Mouse (Mus musculus) intestine, embryonic 16.5 days (tissue): Measurements from ENCODE around the gene Gpr87. TPM values are rescaled to one million over a fixed set of nuclear protein-coding genes. Genes with fewer than 3 reads are reported as not detected.
"Not testable (repeated sequence)": the region's sequence is repeated elsewhere in the genome, so short reads cannot be mapped to it uniquely, and the experiment has no call there.

Experiments
- ATAC-seq: fragments of 200-750 bp; cut with Nextera tagmentation; 2 replicates; pipeline ENCODE4 v1.8.0; 2017; ENCODE audit warnings: moderate TSS enrichment, moderate library complexity
- H3K27ac ChIP-seq: fragments of 300-500 bp; sonication (generic); 2 replicates; pipeline ENCODE4 v1.5.1; 2014; ENCODE audit warnings: mild to moderate bottlenecking, low read length
- H3K27me3 ChIP-seq: fragments of 300-500 bp; sonication (generic); replicated peaks from 2 replicates; pipeline ENCODE4 v1.6.1; 2014; ENCODE audit warnings: low read length, control low read depth, mixed read lengths; ENCODE audit not compliant: control insufficient read depth, insufficient read depth
- H3K36me3 ChIP-seq: fragments of 300-500 bp; sonication (generic); 2 replicates; pipeline ENCODE4 v1.6.1; 2014; ENCODE audit warnings: low read length, control low read depth; ENCODE audit not compliant: control insufficient read depth, insufficient read depth
- H3K4me1 ChIP-seq: fragments of 300-500 bp; sonication (generic); 2 replicates; pipeline ENCODE4 v1.6.1; 2014; ENCODE audit warnings: low read length, control low read depth, mixed read lengths; ENCODE audit not compliant: control insufficient read depth, insufficient read depth
- H3K4me2 ChIP-seq: fragments of 300-500 bp; sonication (generic); 2 replicates; pipeline ENCODE4 v1.6.1; 2014; ENCODE audit warnings: low read depth, low read length, control low read depth
- H3K4me3 ChIP-seq: fragments of 300-500 bp; sonication (generic); 2 replicates; pipeline ENCODE4 v1.5.1; 2014; ENCODE audit warnings: mild to moderate bottlenecking, low read length
- H3K9ac ChIP-seq: fragments of 300-500 bp; sonication (generic); 2 replicates; pipeline ENCODE4 v1.6.1; 2014; ENCODE audit warnings: low read depth, low read length
- H3K9me3 ChIP-seq: fragments of 300-500 bp; sonication (generic); 2 replicates; pipeline ENCODE4 v1.6.1; 2016; ENCODE audit warnings: low read length, control low read depth; ENCODE audit not compliant: control insufficient read depth
- WGBS: fragments of 180-500 bp; shearing (Covaris S2); extraction: QIAGEN DNeasy Blood & Tissue Kit; methylation state at CpG from one replicate; pipeline ENCODE4 v1.1.7; 2014; 5-methylcytosine and 5-hydroxymethylcytosine counted together
- polyA plus RNA-seq: library from polyadenylated mRNA; unstranded; fragments of >200 nt; fragmentation: Nextera tagmentation; extraction: Ambion mirVana; gene quantifications from 2 replicates; pipeline ENCODE4 v1.2.1, GENCODE M21; 2015

Gene Gpr87
- polyA plus RNA-seq, 1 experiment from 2014 or later = not detected

DNA sequence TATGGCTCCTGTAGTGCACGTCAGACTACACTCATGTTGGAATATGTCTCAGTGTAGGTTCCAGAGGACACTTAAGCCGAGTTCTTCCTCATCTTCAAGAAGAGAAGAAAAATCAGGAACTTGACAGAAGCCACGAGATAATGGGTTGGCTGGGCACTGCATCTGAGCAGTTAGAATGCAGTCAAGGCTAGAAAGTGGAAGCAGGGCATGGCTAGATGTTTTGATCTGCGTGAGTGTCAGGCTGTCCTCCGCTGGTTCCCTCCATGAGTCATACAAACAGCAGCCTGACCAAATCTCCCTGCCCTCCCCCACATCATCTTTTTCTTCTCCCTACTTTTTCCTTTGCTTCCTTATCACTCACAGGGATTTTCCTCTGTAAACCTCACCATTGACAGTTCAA lies 41.5 kb downstream of the Gpr87 start, which contains the start of gene P2ry14:
P2ry14 (minus strand) TSS at position 195 of the 400 bp plus-strand sequence.
- Histone ChIP-seq H3K9ac (no peak within 1 kb of the TSS), H3K27ac (no peak within 1 kb of the TSS), H3K36me3 (no peaks in the 10 kb centered on the region), H3K4me2 (no peak within 1 kb of the TSS), H3K4me3 (no peak within 1 kb of the TSS), H3K4me1 (0 out of 2 replicates have a peak, but pooled peaks cover 2% of the 10 kb centered on the region), H3K9me3 (no peaks in the 10 kb centered on the region), H3K27me3 (no peaks in the 10 kb centered on the region)
- no peak for ATAC-seq
- WGBS = 76% methylated on average over 5 of the region's 5 CpGs

DNA sequence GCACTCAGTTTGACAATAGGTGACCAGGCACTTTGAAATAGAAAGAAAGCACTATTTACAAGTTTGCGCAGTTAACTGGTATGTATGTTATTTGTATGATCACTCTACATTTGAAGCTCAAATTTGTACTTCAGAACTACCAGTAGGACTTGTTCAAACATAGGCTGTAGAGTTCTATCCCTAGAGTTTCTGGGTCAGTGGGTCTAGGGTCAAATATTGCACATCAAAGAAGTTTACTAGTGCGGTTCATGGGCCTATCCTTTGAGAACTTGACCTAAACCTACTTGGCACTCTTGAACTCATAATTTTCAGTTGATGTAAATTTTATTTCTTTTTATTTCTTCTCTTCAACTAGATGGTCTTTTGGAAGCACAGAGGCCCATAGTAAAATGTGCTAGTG lies 44.3 kb downstream of the Gpr87 start:
- H3K9ac ChIP-seq = no peak overlapping the region
- no peak overlapping the region for H3K4me3 ChIP-seq
- no peak for ATAC-seq
- H3K27ac ChIP-seq = no peak overlapping the region
- 0 out of 2 replicates have a peak, but pooled peaks cover 2% of the 10 kb centered on the region for H3K4me1 ChIP-seq
- WGBS = 97% methylated on average over 2 of the region's 2 CpGs
- no peaks in the 10 kb centered on the region for H3K36me3 ChIP-seq
- H3K27me3 ChIP-seq = no peaks in the 10 kb centered on the region
- no peak overlapping the region for H3K4me2 ChIP-seq
- H3K9me3 ChIP-seq = no peaks in the 10 kb centered on the region

DNA sequence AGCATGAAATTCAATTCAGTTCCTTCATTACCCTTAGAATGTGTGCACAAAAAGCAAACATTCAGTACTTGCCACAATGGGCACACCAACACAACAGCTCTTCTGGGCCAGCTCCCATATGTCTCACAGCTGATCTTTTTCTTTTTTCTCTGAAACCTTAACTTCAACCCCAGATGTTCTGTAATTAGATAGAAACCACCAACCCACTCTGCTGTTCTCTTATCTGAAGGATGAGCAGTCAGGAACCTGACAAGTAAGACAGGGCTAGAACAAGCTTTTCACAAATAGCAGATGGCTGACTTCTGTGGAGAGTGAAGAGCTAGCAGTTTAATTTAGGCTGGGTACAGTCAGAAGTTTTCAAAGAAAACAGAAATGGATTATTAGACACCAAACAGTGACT lies 45.3 kb downstream of the Gpr87 start:
- Histone ChIP-seq H3K27me3 (no peaks in the 10 kb centered on the region), H3K4me1 (0 out of 2 replicates have a peak, but pooled peaks cover 2% of the 10 kb centered on the region), H3K9me3 (no peaks in the 10 kb centered on the region), H3K27ac (no peak overlapping the region), H3K36me3 (no peaks in the 10 kb centered on the region), H3K4me2 (no peak overlapping the region), H3K9ac (no peak overlapping the region), H3K4me3 (no peak overlapping the region)
- ATAC-seq = no peak

DNA sequence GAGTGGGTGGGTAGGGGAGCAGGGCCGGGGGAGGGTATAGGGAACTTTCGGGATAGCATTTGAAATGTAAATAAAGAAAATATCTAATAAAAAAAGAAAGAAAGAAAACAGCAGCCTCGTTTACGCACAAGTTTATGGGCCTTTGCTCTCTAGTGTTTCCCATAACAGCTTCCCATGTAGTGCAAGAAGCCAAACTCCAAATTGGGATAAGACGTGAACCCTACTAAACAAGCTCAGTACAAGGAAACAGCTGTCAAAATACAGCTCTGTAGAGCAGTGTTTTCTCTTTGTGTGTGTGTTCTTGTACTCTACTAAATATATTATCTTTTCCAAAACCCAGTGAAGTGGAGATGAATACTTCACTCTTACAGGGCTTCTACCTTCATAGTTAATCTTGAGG lies 49.7 kb downstream of the Gpr87 start:
- 57% methylated on average over 5 of the region's 5 CpGs for WGBS
- H3K27me3 ChIP-seq = no peaks in the 10 kb centered on the region
- H3K9me3 ChIP-seq = no peaks in the 10 kb centered on the region
- no peak overlapping the region for H3K4me3 ChIP-seq
- H3K27ac ChIP-seq = no peak overlapping the region
- no peak overlapping the region for H3K9ac ChIP-seq
- no peaks in the 10 kb centered on the region for H3K36me3 ChIP-seq
- no peak for ATAC-seq
- no peak overlapping the region for H3K4me2 ChIP-seq
- H3K4me1 ChIP-seq = no peaks in the 10 kb centered on the region

DNA sequence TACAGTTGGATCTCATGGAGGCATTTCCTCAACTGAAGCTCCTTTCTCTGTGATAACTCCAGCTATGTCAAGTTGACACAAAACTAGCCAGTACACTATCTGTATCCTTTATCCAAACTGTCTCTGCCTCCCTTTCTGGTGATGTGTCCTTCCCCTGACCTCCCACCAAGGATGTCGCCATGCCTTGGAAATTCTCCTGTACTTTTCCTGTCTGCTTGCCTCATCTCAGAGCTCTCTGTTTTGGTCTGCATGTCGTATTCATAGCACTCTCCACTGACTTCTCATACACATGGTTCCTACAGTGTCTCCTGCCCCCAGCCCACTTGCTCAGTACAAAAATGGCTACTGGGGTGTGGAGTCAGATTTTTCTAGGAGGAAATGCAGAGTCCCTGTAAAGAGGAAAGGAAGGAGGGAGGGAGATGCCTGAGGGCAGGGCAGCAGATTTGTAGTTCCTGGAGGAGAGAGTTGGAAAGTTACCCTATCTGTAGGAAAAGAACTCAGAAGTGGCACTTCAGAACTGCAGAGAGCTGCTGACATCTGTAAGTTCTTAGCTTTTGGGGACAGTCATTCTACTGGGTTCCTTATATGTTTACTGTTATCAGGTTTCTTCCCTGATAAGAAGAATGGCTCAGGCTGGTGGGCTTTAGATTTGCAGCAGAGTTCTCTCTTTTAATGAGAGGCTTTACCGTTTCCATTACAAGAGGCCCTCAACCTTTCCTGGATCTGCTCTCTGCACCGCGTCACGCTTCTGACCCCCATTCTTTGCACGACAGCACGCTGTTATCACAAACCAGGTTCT lies 53.2 kb downstream of the Gpr87 start:
- ATAC-seq = no peak
- no peak overlapping the region for H3K9ac ChIP-seq
- 77% methylated on average over 8 of the region's 8 CpGs for WGBS
- H3K27me3 ChIP-seq = no peaks in the 10 kb centered on the region
- H3K36me3 ChIP-seq = no peaks in the 10 kb centered on the region
- H3K4me1 ChIP-seq = no peaks in the 10 kb centered on the region
- H3K4me3 ChIP-seq = no peak overlapping the region
- H3K9me3 ChIP-seq = no peaks in the 10 kb centered on the region
- H3K27ac ChIP-seq = no peak overlapping the region
- H3K4me2 ChIP-seq = no peak overlapping the region

DNA sequence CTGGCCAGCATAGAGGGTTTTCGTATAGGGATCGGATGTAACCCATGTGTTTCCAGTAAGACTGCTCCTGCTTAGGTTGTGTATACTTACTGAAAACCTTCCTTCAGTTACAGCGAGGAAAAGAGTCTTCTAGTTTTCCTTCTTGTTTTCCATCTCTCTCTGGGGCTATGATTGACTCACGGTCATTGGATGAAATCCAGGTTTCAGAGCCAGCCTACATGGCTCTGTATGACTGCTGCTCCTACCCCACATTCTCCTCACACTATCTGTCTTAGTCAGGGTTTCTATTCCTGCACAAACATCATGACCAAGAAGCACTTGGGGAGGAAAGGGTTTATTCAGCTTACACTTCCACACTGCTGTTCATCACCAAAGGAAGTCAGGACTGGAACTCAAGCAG lies 54.0 kb downstream of the Gpr87 start:
- whole genome bisulfite sequencing = 86% methylated on average over 4 of the region's 4 CpGs
- H3K4me2 ChIP-seq, H3K36me3 ChIP-seq, H3K27ac ChIP-seq, H3K4me1 ChIP-seq, ATAC-seq, H3K27me3 ChIP-seq, H3K4me3 ChIP-seq, H3K9me3 ChIP-seq, H3K9ac ChIP-seq: not testable (repeated sequence)

DNA sequence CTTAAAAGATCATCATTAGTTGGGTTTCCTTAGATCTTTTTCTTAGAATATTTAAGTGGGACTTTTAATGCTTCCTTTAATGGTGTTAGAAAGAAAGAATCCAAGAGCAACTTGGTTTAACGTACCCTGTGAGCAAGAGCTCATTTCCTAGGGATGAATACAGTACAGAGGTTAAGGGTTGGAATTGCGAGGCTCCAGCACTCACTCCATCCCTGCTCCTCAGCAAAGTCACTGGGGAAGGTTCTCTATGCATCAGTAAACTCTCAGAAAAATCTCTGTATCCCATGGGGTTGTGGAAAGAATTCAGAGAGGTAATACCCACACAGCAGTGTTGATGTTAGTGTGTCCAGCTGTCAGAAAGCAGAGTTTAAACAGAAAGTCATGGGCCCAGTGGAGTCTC lies 54.8 kb downstream of the Gpr87 start:
- ATAC-seq = peak; percentile 40; the same call in 1 of the 2 replicates
- Histone ChIP-seq H3K36me3 (no peaks in the 10 kb centered on the region), H3K27ac (no peak overlapping the region; the same call in 1 of the 2 replicates), H3K9me3 (no peaks in the 10 kb centered on the region), H3K4me1 (peaks cover 3% of the 10 kb centered on the region; the same call in 1 of the 2 replicates), H3K27me3 (no peaks in the 10 kb centered on the region), H3K4me2 (no peak overlapping the region), H3K4me3 (no peak overlapping the region), H3K9ac (no peak overlapping the region)
- 64% methylated on average over 2 of the region's 2 CpGs for WGBS

DNA sequence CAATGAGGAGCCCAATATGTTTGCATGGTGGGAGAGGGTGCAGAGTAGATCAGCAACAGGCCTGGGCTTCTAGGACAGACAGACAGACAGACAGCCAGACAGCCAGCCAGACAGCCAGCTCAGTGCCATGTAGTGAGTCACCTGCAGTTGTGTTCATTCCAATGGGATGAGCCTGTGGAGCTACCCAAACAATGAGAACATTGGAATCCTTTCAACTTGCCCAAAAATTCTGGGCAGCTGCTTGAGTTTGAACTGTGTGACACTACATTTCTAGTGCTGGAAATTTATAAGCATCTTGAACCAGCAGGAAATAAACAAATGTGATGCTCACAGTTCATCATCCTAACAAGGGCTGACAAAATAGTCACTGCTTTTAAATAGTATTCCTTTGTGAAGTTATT lies 55.3 kb downstream of the Gpr87 start:
- Histone ChIP-seq H3K27me3 (no peaks in the 10 kb centered on the region), H3K4me3 (no peak overlapping the region), H3K4me1 (peaks cover 3% of the 10 kb centered on the region; the same call in 1 of the 2 replicates), H3K9ac (no peak overlapping the region), H3K9me3 (no peaks in the 10 kb centered on the region), H3K27ac (no peak overlapping the region), H3K4me2 (no peak overlapping the region), H3K36me3 (no peaks in the 10 kb centered on the region)
- ATAC-seq = peak; percentile 38; the same call in 1 of the 2 replicates

DNA sequence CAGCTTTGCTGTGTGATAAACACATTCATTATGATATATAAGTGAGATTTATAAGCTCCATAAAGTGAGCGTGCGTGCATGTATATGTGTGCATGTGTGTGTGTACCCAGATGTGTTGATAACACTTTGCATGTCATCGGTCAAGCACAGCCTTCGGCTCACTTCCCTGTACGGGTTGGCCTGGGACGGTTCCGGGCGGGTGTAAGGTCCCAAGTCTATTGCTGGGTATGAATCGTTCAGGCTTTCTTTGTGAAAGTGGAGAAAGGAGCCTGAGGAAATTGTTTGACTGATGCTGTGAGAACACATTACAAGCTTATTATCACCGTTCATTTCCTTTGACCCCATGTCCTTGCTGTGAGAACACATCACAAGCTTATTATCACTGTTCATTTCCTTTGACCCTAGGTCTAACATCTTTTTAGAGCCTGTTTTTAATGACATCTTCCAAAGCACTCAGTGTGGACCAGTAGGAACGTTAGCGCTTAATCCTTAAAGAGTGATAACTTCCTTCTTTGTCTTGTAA lies 55.9 kb downstream of the Gpr87 start:
- no peaks in the 10 kb centered on the region for H3K9me3 ChIP-seq
- peaks cover 3% of the 10 kb centered on the region; the same call in 1 of the 2 replicates for H3K4me1 ChIP-seq
- no peak for ATAC-seq
- no peak overlapping the region for H3K9ac ChIP-seq
- no peaks in the 10 kb centered on the region for H3K36me3 ChIP-seq
- H3K4me2 ChIP-seq = no peak overlapping the region
- no peak overlapping the region for H3K27ac ChIP-seq
- no peak overlapping the region for H3K4me3 ChIP-seq
- H3K27me3 ChIP-seq = no peaks in the 10 kb centered on the region
- 75% methylated on average over 12 of the region's 12 CpGs for whole genome bisulfite sequencing
